Mouse (Mus musculus) stomach, embryonic 16.5 days (tissue): ENCODE measurements at regions not wholly inside any gene's neighbourhood (a gene's known extent, or its start where the extent isn't known, plus 50 kb on each side); places are given as distances from the start of the nearest gene placed in this dataset.

ENCODE experiments used
- ATAC-seq: fragments of 200-750 bp; cut with Nextera tagmentation; 2 replicates; pipeline ENCODE4 v1.8.0; 2017; ENCODE audit warnings: moderate number of reproducible peaks, moderate TSS enrichment; ENCODE audit not compliant: insufficient read depth, low FRiP score
- H3K27ac ChIP-seq: fragments of 300-500 bp; sonication (generic); 2 replicates; pipeline ENCODE4 v1.5.1; 2014; ENCODE audit warnings: low read length
- H3K27me3 ChIP-seq: fragments of 300-500 bp; sonication (generic); 2 replicates; pipeline ENCODE4 v1.6.1; 2014; ENCODE audit warnings: low read length, control low read depth, mixed read lengths; ENCODE audit not compliant: control insufficient read depth, insufficient read depth
- H3K36me3 ChIP-seq: fragments of 300-500 bp; sonication (generic); 2 replicates; pipeline ENCODE4 v1.6.1; 2014; ENCODE audit warnings: low read length; ENCODE audit not compliant: control insufficient read depth, insufficient read depth
- H3K4me1 ChIP-seq: fragments of 300-500 bp; sonication (generic); 2 replicates; pipeline ENCODE4 v1.6.1; 2014; ENCODE audit warnings: low read length, control low read depth, mixed read lengths; ENCODE audit not compliant: control insufficient read depth, insufficient read depth
- H3K4me2 ChIP-seq: fragments of 300-500 bp; sonication (generic); 2 replicates; pipeline ENCODE4 v1.6.1; 2014; ENCODE audit warnings: low read depth, low read length, mixed read lengths
- H3K4me3 ChIP-seq: fragments of 300-500 bp; sonication (generic); replicated peaks from 2 replicates; pipeline ENCODE4 v1.5.1; 2014; ENCODE audit warnings: mild to moderate bottlenecking, low read length
- H3K9ac ChIP-seq: fragments of 300-500 bp; sonication (generic); 2 replicates; pipeline ENCODE4 v1.6.1; 2014; ENCODE audit warnings: low read length
- H3K9me3 ChIP-seq: fragments of 300-500 bp; sonication (generic); replicated peaks from 2 replicates; pipeline ENCODE4 v1.6.1; 2016; ENCODE audit warnings: low read length, control low read depth; ENCODE audit not compliant: control insufficient read depth
- WGBS: fragments of 180-500 bp; shearing (Covaris S2); extraction: QIAGEN DNeasy Blood & Tissue Kit; methylation state at CpG from one replicate; pipeline ENCODE4 v1.1.7; 2014; 5-methylcytosine and 5-hydroxymethylcytosine counted together

DNA sequence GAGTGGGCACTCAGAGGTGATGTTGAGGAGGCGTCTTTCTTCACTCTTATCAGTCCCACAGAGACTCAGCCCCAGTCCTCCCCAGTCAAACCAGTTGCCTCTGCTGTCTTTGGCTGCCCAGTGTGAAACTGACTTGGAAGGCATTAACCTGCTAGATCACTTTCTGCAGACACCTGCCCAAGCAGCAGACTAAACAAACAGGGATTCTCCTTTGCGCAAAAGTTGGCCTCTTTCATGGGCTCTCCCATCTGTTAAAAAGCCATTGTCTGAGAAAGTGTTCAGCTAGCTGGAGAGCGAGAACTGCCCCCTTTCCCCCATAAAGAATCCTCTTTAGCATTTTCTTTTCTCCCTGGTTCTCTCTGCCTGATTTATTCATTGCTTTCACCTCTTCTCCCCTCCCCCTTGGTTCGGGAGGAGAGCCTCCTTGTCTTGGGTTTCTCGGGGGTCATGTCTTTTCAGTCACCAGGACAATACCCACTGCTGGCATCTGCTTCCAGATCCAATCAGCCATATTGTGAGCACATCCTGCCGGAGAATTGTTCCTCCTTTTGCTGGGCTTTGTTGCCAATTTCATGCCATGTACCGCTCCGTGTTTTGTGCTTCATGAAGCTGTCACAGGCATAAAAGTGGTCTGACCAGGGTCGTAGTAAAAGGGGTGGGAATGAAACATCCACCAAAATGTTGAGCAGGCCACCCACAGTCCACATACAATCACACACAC lies 143.7 kb downstream of the Nkx6-1 start:
- Histone ChIP-seq H3K4me3 (no peak overlapping the region), H3K9ac (no peak overlapping the region), H3K4me2 (no peak overlapping the region), H3K36me3 (no peaks in the 10 kb centered on the region), H3K27ac (no peak overlapping the region), H3K9me3 (no peaks in the 10 kb centered on the region), H3K27me3 (0 out of 2 replicates have a peak, but pooled peaks cover 3% of the 10 kb centered on the region), H3K4me1 (no peaks in the 10 kb centered on the region)
- WGBS, result 60% methylated on average over 9 of the region's 9 CpGs
- no peak for ATAC-seq

DNA sequence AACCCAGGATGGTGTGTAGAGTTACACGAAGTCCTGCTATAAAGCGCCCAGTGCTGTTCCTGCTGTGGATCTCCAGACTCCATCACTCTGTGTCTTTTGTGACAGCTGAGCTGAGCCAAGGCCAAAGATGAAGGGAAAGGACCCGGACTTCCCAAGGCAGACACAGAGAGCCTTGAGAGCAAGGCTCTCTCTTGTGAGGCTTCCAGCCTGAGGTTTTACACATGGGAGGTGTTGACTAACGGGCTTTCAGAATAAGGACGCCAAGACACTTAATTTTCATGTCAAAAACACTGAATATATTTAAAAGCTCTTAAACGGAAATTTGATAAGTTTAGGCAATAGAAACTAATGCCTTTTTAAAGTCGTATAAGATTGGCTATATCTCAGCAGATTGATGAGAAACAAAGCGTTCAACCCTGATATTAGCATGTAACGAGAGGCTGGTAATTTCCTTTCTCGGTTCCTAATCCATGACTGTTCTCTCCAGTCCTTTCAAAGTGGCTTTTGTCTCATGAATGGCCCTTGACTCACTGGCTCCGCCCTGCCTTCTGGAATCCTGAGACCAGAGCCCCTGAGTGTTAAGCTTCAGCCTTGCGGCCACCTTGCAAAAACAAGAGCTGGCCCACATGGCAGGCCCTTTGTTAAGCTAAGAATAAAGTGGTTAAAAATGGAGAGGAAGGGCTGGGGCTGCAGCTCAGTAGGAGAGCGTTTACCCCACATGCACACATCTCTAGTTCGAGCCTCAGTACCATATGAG lies 145.8 kb downstream of the Nkx6-1 start:
- 57% methylated on average over 14 of the region's 14 CpGs for whole genome bisulfite sequencing
- no peak overlapping the region for H3K27ac ChIP-seq
- ATAC-seq, result no peak

GRCm38 (mm10) chr5:101497698-101498048 lies 167.1 kb downstream of the Nkx6-1 start:
- no peak overlapping the region for H3K27ac ChIP-seq
- no peaks in the 10 kb centered on the region for H3K9me3 ChIP-seq
- no peaks in the 10 kb centered on the region for H3K36me3 ChIP-seq
- WGBS, result 88% methylated on average over 14 of the region's 14 CpGs
- H3K9ac ChIP-seq, result no peak overlapping the region
- H3K4me1 ChIP-seq, result no peaks in the 10 kb centered on the region
- no peaks in the 10 kb centered on the region for H3K27me3 ChIP-seq
- no peak overlapping the region for H3K4me3 ChIP-seq
- no peak for ATAC-seq
- H3K4me2 ChIP-seq, result no peak overlapping the region

More for the DNA sequence above, 145.8 kb downstream of the Nkx6-1 start:
- H3K4me1 ChIP-seq, result no peaks in the 10 kb centered on the region
- H3K4me2 ChIP-seq, result no peak overlapping the region
- no peaks in the 10 kb centered on the region for H3K9me3 ChIP-seq
- no peak overlapping the region for H3K4me3 ChIP-seq
- no peaks in the 10 kb centered on the region for H3K36me3 ChIP-seq
- no peaks in the 10 kb centered on the region for H3K27me3 ChIP-seq
- H3K9ac ChIP-seq, result no peak overlapping the region

DNA sequence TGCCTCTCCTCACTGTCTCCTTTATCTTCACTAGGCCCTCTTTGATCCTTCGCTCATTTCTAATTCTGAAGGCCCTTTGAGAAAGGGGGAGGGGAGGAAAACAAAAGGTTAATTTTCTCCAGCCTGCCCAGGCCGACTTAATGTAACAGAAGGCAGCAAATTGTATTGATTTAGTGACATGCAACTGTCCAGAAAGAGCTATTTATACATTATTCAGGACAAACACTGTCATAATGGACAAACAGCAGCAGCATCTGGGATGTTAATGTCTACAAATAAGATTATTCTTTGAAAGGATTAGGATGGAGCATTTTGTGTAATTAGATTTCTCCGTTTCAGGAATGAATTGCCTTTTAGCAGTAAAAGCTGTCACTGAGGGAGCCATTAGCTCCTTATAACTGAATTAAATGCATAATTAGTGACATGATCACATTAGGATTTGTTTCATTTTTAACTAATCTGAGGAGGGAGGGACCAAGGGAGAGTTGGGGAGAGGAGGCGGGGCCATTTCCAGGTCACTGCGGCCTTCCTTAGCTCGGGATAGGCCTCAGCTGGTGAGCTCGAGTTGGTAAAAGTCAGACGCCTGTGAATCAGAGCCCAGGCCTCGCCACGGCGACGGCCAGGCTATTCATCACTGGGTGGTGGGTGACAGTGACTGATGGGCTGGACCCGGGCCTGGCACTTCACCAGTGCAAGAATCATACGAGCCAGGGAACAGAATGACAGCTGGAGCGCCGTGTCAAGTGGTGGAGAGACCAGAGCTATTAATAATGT lies 167.7 kb downstream of the Nkx6-1 start:
- Histone ChIP-seq H3K4me2 (no peak overlapping the region), H3K4me3 (no peak overlapping the region), H3K27ac (no peak overlapping the region), H3K27me3 (no peaks in the 10 kb centered on the region), H3K9ac (no peak overlapping the region), H3K9me3 (no peaks in the 10 kb centered on the region), H3K36me3 (no peaks in the 10 kb centered on the region), H3K4me1 (no peaks in the 10 kb centered on the region)
- ATAC-seq, result no peak
- WGBS, result 55% methylated on average over 16 of the region's 16 CpGs

DNA sequence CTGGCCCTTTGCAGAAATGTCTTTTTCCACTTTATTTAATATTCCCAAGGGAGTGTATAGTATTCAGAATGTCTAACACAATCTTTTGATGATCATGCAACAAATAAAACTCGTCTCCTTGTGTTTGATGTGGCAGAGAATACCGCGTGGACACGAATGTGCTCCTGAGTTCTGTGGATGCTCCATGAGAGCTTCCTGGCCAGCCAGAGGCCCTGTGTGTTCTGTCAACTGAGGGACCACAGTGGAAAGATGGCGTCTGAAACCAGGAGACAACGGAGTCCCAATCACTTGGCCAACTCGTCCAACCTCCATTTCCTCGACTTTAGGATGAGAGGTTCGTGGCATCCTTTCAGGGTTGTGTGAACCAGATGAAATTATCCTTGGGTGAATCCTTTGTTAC lies 168.6 kb downstream of the Nkx6-1 start:
- H3K9me3 ChIP-seq, result no peaks in the 10 kb centered on the region
- no peak overlapping the region for H3K4me2 ChIP-seq
- no peak overlapping the region for H3K9ac ChIP-seq
- WGBS, result 96% methylated on average over 9 of the region's 9 CpGs
- no peaks in the 10 kb centered on the region for H3K4me1 ChIP-seq
- H3K27ac ChIP-seq, result no peak overlapping the region
- no peaks in the 10 kb centered on the region for H3K36me3 ChIP-seq
- no peaks in the 10 kb centered on the region for H3K27me3 ChIP-seq
- no peak overlapping the region for H3K4me3 ChIP-seq
- no peak for ATAC-seq

- Histone ChIP-seq H3K9ac (no peak overlapping the region), H3K27ac (no peak overlapping the region), H3K4me2 (no peak overlapping the region), H3K27me3 (no peaks in the 10 kb centered on the region), H3K4me1 (no peaks in the 10 kb centered on the region), H3K9me3 (no peaks in the 10 kb centered on the region), H3K36me3 (no peaks in the 10 kb centered on the region), H3K4me3 (no peak overlapping the region)
- WGBS, result 36% methylated on average over 10 of the region's 10 CpGs
- no peak for ATAC-seq
These were observed 219.0 kb downstream of the Nkx6-1 start for GRCm38 (mm10) chr5:101445792-101446191.

- H3K4me2 ChIP-seq, result no peak overlapping the region
- H3K4me1 ChIP-seq, result peaks cover 5% of the 10 kb centered on the region; the same call in 1 of the 2 replicates
- H3K36me3 ChIP-seq, result no peaks in the 10 kb centered on the region
- ATAC-seq, result no peak
- H3K4me3 ChIP-seq, result no peak overlapping the region
- no peaks in the 10 kb centered on the region for H3K27me3 ChIP-seq
- no peak overlapping the region for H3K27ac ChIP-seq
- no peaks in the 10 kb centered on the region for H3K9me3 ChIP-seq
- WGBS, result 65% methylated on average over 1 of the region's 1 CpGs
- no peak overlapping the region for H3K9ac ChIP-seq
These were observed 223.0 kb downstream of the Nkx6-1 start for GRCm38 (mm10) chr5:101441782-101442181.

DNA sequence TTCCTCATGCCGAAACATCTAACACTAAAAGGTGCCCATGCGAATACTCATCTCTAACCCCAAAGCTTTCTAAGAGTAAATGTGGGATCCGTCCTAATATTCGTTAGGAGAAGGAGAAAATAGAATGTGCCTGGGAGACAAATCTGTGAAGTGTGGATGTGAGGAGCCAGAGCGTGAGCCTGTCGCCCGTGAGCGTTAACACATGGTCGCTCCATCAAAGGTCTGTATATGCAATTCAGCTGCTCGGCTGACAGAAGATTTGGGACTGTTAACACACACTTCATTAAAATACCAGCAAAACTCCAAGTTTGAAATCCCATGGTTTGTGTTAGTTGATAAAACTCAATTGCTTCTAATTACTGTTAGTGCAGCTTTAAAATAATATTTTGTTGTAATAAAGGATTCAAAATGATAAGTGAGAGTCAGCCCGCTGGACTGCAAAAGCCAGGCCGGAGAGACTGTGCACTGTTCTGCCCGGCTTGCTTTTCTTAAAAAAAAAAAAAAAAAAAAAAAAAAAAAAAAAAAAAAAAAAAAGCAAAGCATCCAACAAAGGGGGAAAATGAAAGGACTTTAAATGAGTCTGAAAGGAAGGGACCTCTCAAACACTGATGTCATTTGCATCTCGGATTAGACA lies 227.0 kb downstream of the Nkx6-1 start:
- Histone ChIP-seq H3K4me2 (no peak overlapping the region), H3K9ac (no peak overlapping the region), H3K4me1 (peaks cover 5% of the 10 kb centered on the region; the same call in 1 of the 2 replicates), H3K9me3 (no peaks in the 10 kb centered on the region), H3K27me3 (no peaks in the 10 kb centered on the region), H3K36me3 (no peaks in the 10 kb centered on the region), H3K27ac (peak overlapping the region; percentile 55), H3K4me3 (no peak overlapping the region)
- ATAC-seq, result peak; percentile 79
- 53% methylated on average over 14 of the region's 14 CpGs for WGBS
